19 mouse cellular contexts compared by ENCODE assay signal in genomic region chr4:56845896-56846533, GRCm38 (mm10). TPM values are rescaled to one million over a fixed set of nuclear protein-coding genes. Genes with fewer than 3 reads are reported as not detected.
DNase-seq lines count a peak whose midpoint lies in the region; ATAC-seq and TF ChIP-seq lines count a peak whose summit lies in the region.
"Had no signal": no experiment of that assay in that cellular context is flagged by ENCODE, and none has a peak within 500 bp of the region (broad histone marks: within the 10 kb centered on the region; RNA-seq: fewer than 3 reads in every experiment).

No protein-coding gene starts in this region.

- peak; percentile 68 for TF ChIP-seq EP300 in ES-Bruce4 (IDR thresholded peaks at IDR 0.05; ENCODE audit: insufficient read depth, low read depth, low read length)

- H3K4me1 ChIP-seq in midbrain, embryonic 11.5 days (ENCODE audit: control insufficient read depth, insufficient read depth, low read length): no peaks in the 10 kb centered on the region
- H3K4me1 ChIP-seq in midbrain, embryonic 16.5 days (ENCODE audit: control insufficient read depth, insufficient read depth, low read length): no peaks in the 10 kb centered on the region; the same call in 1 of the 2 replicates
- no peaks in the 10 kb centered on the region for H3K4me1 ChIP-seq in ES-Bruce4 (ENCODE audit: control insufficient read depth, insufficient read depth, low read length)
- H3K4me1 ChIP-seq in intestine, embryonic 16.5 days (ENCODE audit: control insufficient read depth, insufficient read depth, low read length): peaks cover 8% of the 10 kb centered on the region; the same call in 1 of the 2 replicates

- H3K4me2 ChIP-seq in midbrain, embryonic 11.5 days: no peak overlapping the region
- no peak overlapping the region for H3K4me2 ChIP-seq in midbrain, embryonic 16.5 days (ENCODE audit: low read length)
- H3K4me2 ChIP-seq in intestine, embryonic 16.5 days (ENCODE audit: low read depth, low read length): 0 out of 2 replicates have a peak overlapping the region, but pooled peaks have one; percentile 12
- H3K4me2 ChIP-seq: forebrain, embryonic 13.5 days; heart, embryonic 15.5 days had no signal

- no peak for ATAC-seq in midbrain, embryonic 11.5 days (ENCODE audit: low FRiP score)
- no peak for ATAC-seq in midbrain, embryonic 16.5 days
- peak; percentile 67 for ATAC-seq in intestine, embryonic 16.5 days
- ATAC-seq: forebrain, embryonic 13.5 days; liver, postnatal 0 days; Patski had no signal

- peaks cover 9% of the 10 kb centered on the region; the same call in 1 of the 2 replicates for H3K36me3 ChIP-seq in midbrain, embryonic 11.5 days (ENCODE audit: control insufficient read depth, insufficient read depth, low read length)
- peaks cover 7% of the 10 kb centered on the region for H3K36me3 ChIP-seq in midbrain, embryonic 16.5 days (ENCODE audit: control insufficient read depth, insufficient read depth, low read length)
- peaks cover 25% of the 10 kb centered on the region for H3K36me3 ChIP-seq in ES-Bruce4 (ENCODE audit: control insufficient read depth, insufficient read depth, low read length, poor library complexity, severe bottlenecking)
- H3K36me3 ChIP-seq in intestine, embryonic 16.5 days (ENCODE audit: control insufficient read depth, insufficient read depth, low read length): 0 out of 2 replicates have a peak, but pooled peaks cover 5% of the 10 kb centered on the region

- TF ChIP-seq CTCF in ES-Bruce4 (IDR thresholded peaks at IDR 0.05; ENCODE audit: low read depth, low read length): no peak

- no peaks in the 10 kb centered on the region for H3K27me3 ChIP-seq in midbrain, embryonic 11.5 days (ENCODE audit: control insufficient read depth, insufficient read depth, low read length)
- no peaks in the 10 kb centered on the region for H3K27me3 ChIP-seq in midbrain, embryonic 16.5 days (ENCODE audit: control insufficient read depth, insufficient read depth, low read depth, low read length)
- no peaks in the 10 kb centered on the region for H3K27me3 ChIP-seq in ES-Bruce4 (ENCODE audit: control insufficient read depth, insufficient read depth, low read length, poor library complexity, severe bottlenecking)
- H3K27me3 ChIP-seq in intestine, embryonic 16.5 days (replicated peaks; ENCODE audit: control insufficient read depth, insufficient read depth, low read length): no peaks in the 10 kb centered on the region
- H3K27me3 ChIP-seq: forebrain, embryonic 13.5 days; heart, embryonic 15.5 days; Patski had no signal

- peak; percentile 28 for DNase-seq in midbrain, embryonic 11.5 days (ENCODE audit: low spot score, missing footprints)
- DNase-seq in R1 (ENCODE audit: low read depth, low spot score): peak; percentile 96
- DNase-seq in cerebellum, adult 11-12 months: no peak
- DNase-seq in urinary bladder, adult 18-20 months (ENCODE audit: low spot score in 2 of 2): no peak
- no peak for DNase-seq in gastrocnemius, postnatal 14 days
- DNase-seq: adrenal gland, postnatal 36 days; cerebellum, adult 8-10 months; gastrocnemius, postnatal 10 days; heart, adult 2 months; liver, postnatal 0 days; lung, postnatal 10 days; thymus, postnatal 36 days had no signal

- WGBS in midbrain, embryonic 11.5 days: 54% methylated on average over 12 of the region's 12 CpGs
- WGBS in midbrain, embryonic 16.5 days: 62% methylated on average over 12 of the region's 12 CpGs
- 57% methylated on average over 12 of the region's 12 CpGs for WGBS in intestine, embryonic 16.5 days

- intact Hi-C loops in gastrocnemius, postnatal 14 days (cut with DNase I; ENCODE audit: low total_unique reads): loop anchor here (10.0 kb wide), 1 partner anchor 59 kb away; no protein-coding TSS in a partner anchor

- no peak for TF ChIP-seq POLR2A in ES-Bruce4 (IDR thresholded peaks at IDR 0.05; ENCODE audit: insufficient read depth, low read length)

- H3K9me3 ChIP-seq in midbrain, embryonic 11.5 days (ENCODE audit: control insufficient read depth, low read length): no peaks in the 10 kb centered on the region
- no peaks in the 10 kb centered on the region for H3K9me3 ChIP-seq in midbrain, embryonic 16.5 days (replicated peaks; ENCODE audit: control insufficient read depth, low read length, poor library complexity, severe bottlenecking)
- H3K9me3 ChIP-seq in ES-Bruce4 (replicated peaks; ENCODE audit: control insufficient read depth, insufficient read depth, low read length, poor library complexity, severe bottlenecking): peaks cover 12% of the 10 kb centered on the region
- H3K9me3 ChIP-seq in intestine, embryonic 16.5 days (ENCODE audit: control insufficient read depth, low read length): no peaks in the 10 kb centered on the region
- H3K9me3 ChIP-seq: forebrain, embryonic 13.5 days; heart, embryonic 15.5 days had no signal

- no peak overlapping the region for H3K27ac ChIP-seq in midbrain, embryonic 11.5 days (ENCODE audit: low read depth, low read length)
- no peak overlapping the region for H3K27ac ChIP-seq in midbrain, embryonic 16.5 days (ENCODE audit: low read length)
- peak overlapping the region; percentile 64 for H3K27ac ChIP-seq in ES-Bruce4 (ENCODE audit: insufficient read depth, low read length)
- no peak overlapping the region for H3K27ac ChIP-seq in intestine, embryonic 16.5 days (ENCODE audit: low read length)
- H3K27ac ChIP-seq: forebrain, embryonic 13.5 days; heart, adult 2 months; heart, embryonic 15.5 days had no signal

- no peak overlapping the region for H3K9ac ChIP-seq in midbrain, embryonic 11.5 days (ENCODE audit: low read length)
- H3K9ac ChIP-seq in midbrain, embryonic 16.5 days (ENCODE audit: low read depth, low read length): no peak overlapping the region
- no peak overlapping the region; the same call in 1 of the 2 replicates for H3K9ac ChIP-seq in ES-Bruce4 (ENCODE audit: low read depth, poor library complexity, severe bottlenecking)
- no peak overlapping the region for H3K9ac ChIP-seq in intestine, embryonic 16.5 days (ENCODE audit: low read depth, low read length)
- H3K9ac ChIP-seq: forebrain, embryonic 13.5 days; heart, embryonic 15.5 days; liver, postnatal 0 days had no signal

- H3K4me3 ChIP-seq in midbrain, embryonic 11.5 days (ENCODE audit: low read depth, low read length): no peak overlapping the region
- H3K4me3 ChIP-seq in midbrain, embryonic 16.5 days (ENCODE audit: low read depth, low read length): no peak overlapping the region
- peak overlapping the region; percentile 71 for H3K4me3 ChIP-seq in ES-Bruce4 (ENCODE audit: low read depth, low read length)
- no peak overlapping the region for H3K4me3 ChIP-seq in intestine, embryonic 16.5 days (ENCODE audit: low read length)
- H3K4me3 ChIP-seq: erythroblast, embryonic 14.5 days; forebrain, embryonic 13.5 days; heart, adult 2 months; heart, embryonic 15.5 days had no signal

RNA-seq across cellular contexts. Expression of gene Ctnnal1, which starts 19.0 kb away (rescaled TPM):
- 26.1 and 28.8 TPM in 2 replicates for polyA plus RNA-seq in midbrain, embryonic 11.5 days (2014; fragmentation: Nextera tagmentation; extraction: Ambion mirVana)
- polyA plus RNA-seq in midbrain, embryonic 16.5 days (2015; fragmentation: Nextera tagmentation; extraction: Ambion mirVana): 12.7 and 14.5 TPM in 2 replicates
- 95.7 and 98.7 TPM in 2 replicates for polyA plus RNA-seq in ES-Bruce4 (2011; ENCODE audit: insufficient read depth, insufficient read length, low read depth, missing spikeins)
- 17.7 and 19.3 TPM in 2 replicates for polyA plus RNA-seq in intestine, embryonic 16.5 days (2015; fragmentation: Nextera tagmentation; extraction: Ambion mirVana)
- total RNA-seq in gastrocnemius, postnatal 14 days (2021): 10 to 100 TPM; 10.5 to 12.5 TPM

RNA-seq across cellular contexts. Expression of gene Fam206a, which starts 43.9 kb away (rescaled TPM):
- 23.9 and 26.6 TPM in 2 replicates for polyA plus RNA-seq in midbrain, embryonic 11.5 days (2014; fragmentation: Nextera tagmentation; extraction: Ambion mirVana)
- 14.0 and 16.0 TPM in 2 replicates for polyA plus RNA-seq in midbrain, embryonic 16.5 days (2015; fragmentation: Nextera tagmentation; extraction: Ambion mirVana)
- polyA plus RNA-seq in ES-Bruce4 (2011; ENCODE audit: insufficient read depth, insufficient read length, low read depth, missing spikeins): 13.6 and 15.9 TPM in 2 replicates
- 11.0 and 11.2 TPM in 2 replicates for polyA plus RNA-seq in intestine, embryonic 16.5 days (2015; fragmentation: Nextera tagmentation; extraction: Ambion mirVana)
- 1 to 10 TPM; 2.3 to 2.4 TPM for total RNA-seq in gastrocnemius, postnatal 14 days (2021)

RNA-seq across cellular contexts. Expression of gene Elp1, which starts 43.9 kb away (rescaled TPM):
- polyA plus RNA-seq in midbrain, embryonic 11.5 days (2014; fragmentation: Nextera tagmentation; extraction: Ambion mirVana): 102 and 109 TPM in 2 replicates
- polyA plus RNA-seq in midbrain, embryonic 16.5 days (2015; fragmentation: Nextera tagmentation; extraction: Ambion mirVana): 64.0 and 64.7 TPM in 2 replicates
- polyA plus RNA-seq in ES-Bruce4 (2011; ENCODE audit: insufficient read depth, insufficient read length, low read depth, missing spikeins): 60.6 and 82.2 TPM in 2 replicates
- polyA plus RNA-seq in intestine, embryonic 16.5 days (2015; fragmentation: Nextera tagmentation; extraction: Ambion mirVana): 24.4 and 25.5 TPM in 2 replicates
- 10 to 100 TPM; 23.5 to 24.9 TPM for total RNA-seq in gastrocnemius, postnatal 14 days (2021)

Comparison
In these comparisons a context has a peak if more than half of its experiments do, and no peak if none do; other contexts are left out.
1. DNase-seq: peak in midbrain, embryonic 11.5 days (single experiment) and R1 (single experiment); none in cerebellum, adult 11-12 months (single experiment), urinary bladder, adult 18-20 months (0 of 2) and gastrocnemius, postnatal 14 days (single experiment).